Mouse (Mus musculus) ES-E14 (cell line): Measurements from ENCODE around the gene Kcna3.

ENCODE experiments used
- MAFK ChIP-seq: IDR thresholded peaks from 2 replicates; pipeline ENCODE4 v1.6.1; 2014; ENCODE audit warnings: mild to moderate bottlenecking, low read depth, low read length, inconsistent platforms; ENCODE audit not compliant: insufficient read depth
- ZNF384 ChIP-seq: IDR thresholded peaks from 2 replicates; pipeline ENCODE4 v1.6.1; 2012; ENCODE audit warnings: low read depth, low read length, inconsistent platforms

DNA sequence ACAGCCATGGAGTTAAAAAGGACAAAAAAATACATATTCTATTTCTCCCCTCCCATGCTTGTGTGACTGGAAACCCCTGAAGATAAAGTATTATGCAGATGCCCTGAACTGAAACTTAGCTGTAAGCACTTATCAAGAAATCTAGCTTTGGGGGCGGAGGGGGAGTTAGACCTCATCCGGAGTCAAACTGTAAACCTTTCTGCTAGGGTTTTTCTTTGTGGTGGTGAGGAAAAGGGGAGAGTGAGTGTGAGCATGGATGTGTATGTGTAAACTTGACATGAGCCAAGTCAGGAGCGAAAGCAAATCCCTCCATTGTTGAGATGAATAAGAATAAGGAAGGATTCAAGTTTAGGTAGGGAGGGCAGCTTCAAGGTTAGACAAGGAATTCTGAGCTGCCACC is 44.8 kb downstream of the Kcna3 start:
- TF ChIP-seq MAFK: no peak
- no peak for TF ChIP-seq ZNF384
